Mouse (Mus musculus): ENCODE results near the gene Arhgef28. TPM values are rescaled to one million over a fixed set of nuclear protein-coding genes. Genes with fewer than 3 reads are reported as not detected.

Gene Arhgef28
- 1 to 10 TPM; 5.0 to 6.0 TPM for total RNA-seq (2021)
- long read RNA-seq, experiment 1, full-length matches to known transcripts = 1 of 6 reads
- long read RNA-seq, experiment 1, partial matches to known transcripts = 0 of 6 reads
- long read RNA-seq, experiment 1, other reads (novel, unspliced or antisense) = 5 of 6 reads
- long read RNA-seq, experiment 2, full-length matches to known transcripts = 2 of 5 reads
- long read RNA-seq, experiment 2, partial matches to known transcripts = 1 of 5 reads
- long read RNA-seq, experiment 2, other reads (novel, unspliced or antisense) = 2 of 5 reads

GRCm38 (mm10) chr13:98205771-98206545 is at the start of gene Arhgef28:
Gene Arhgef28, minus strand, starts transcription at chr13:98206439.
- peak; percentile 75 for DNase-seq

- DNase-seq = no peak
These were observed 48.7 kb upstream of the Arhgef28 start for GRCm38 (mm10) chr13:98254921-98255320.

- no peak for DNase-seq
These were observed 43.4 kb upstream of the Arhgef28 start for GRCm38 (mm10) chr13:98249594-98249993.

- DNase-seq = no peak
These were observed 39.1 kb upstream of the Arhgef28 start for GRCm38 (mm10) chr13:98245386-98245785.

GRCm38 (mm10) chr13:98244571-98245350 is 38.5 kb upstream of the Arhgef28 start:
- DNase-seq = no peak

GRCm38 (mm10) chr13:98241531-98242282 is 35.5 kb upstream of the Arhgef28 start:
- no peak for DNase-seq

- DNase-seq = peak; percentile 70
These were observed 33.9 kb upstream of the Arhgef28 start for GRCm38 (mm10) chr13:98239978-98240641.

- no peak for DNase-seq
These were observed 29.2 kb upstream of the Arhgef28 start for GRCm38 (mm10) chr13:98235451-98235850.

- no peak for DNase-seq
These were observed 24.3 kb upstream of the Arhgef28 start for GRCm38 (mm10) chr13:98230511-98230910.

- DNase-seq = no peak
These were observed 20.0 kb upstream of the Arhgef28 start for GRCm38 (mm10) chr13:98226225-98226624.

GRCm38 (mm10) chr13:98222848-98223247 is 16.6 kb upstream of the Arhgef28 start:
- peak; percentile 25 for DNase-seq

GRCm38 (mm10) chr13:98210137-98210536 is 3.9 kb upstream of the Arhgef28 start:
- no peak for DNase-seq

GRCm38 (mm10) chr13:98208842-98209241 is 2.6 kb upstream of the Arhgef28 start:
- DNase-seq = peak; percentile 13

GRCm38 (mm10) chr13:98206546-98206870 is 269 bp upstream of the Arhgef28 start:
- DNase-seq = no peak

GRCm38 (mm10) chr13:98205111-98205510 is 1.1 kb downstream of the Arhgef28 start:
- no peak for DNase-seq

GRCm38 (mm10) chr13:98204371-98204770 is 1.9 kb downstream of the Arhgef28 start:
- no peak for DNase-seq

GRCm38 (mm10) chr13:98201436-98201835 is 4.8 kb downstream of the Arhgef28 start:
- no peak for DNase-seq

GRCm38 (mm10) chr13:98192596-98192995 is 13.6 kb downstream of the Arhgef28 start:
- DNase-seq = no peak

- no peak for DNase-seq
These were observed 17.7 kb downstream of the Arhgef28 start for GRCm38 (mm10) chr13:98188500-98188899.

GRCm38 (mm10) chr13:98187904-98188303 is 18.3 kb downstream of the Arhgef28 start:
- no peak for DNase-seq

GRCm38 (mm10) chr13:98186179-98186578 is 20.1 kb downstream of the Arhgef28 start:
- no peak for DNase-seq

- no peak for DNase-seq
These were observed 21.6 kb downstream of the Arhgef28 start for GRCm38 (mm10) chr13:98184632-98185031.

Measured in gastrocnemius, postnatal 10 days (tissue).